Mouse (Mus musculus) right cerebral cortex, postnatal 10 days (tissue): Measurements from ENCODE around the gene Btaf1.

Experiments used
- DNase-seq, 2 experiments: peaks; one replicate each; pipeline ENCODE4 v3.0.0; 2021; ENCODE audit warnings: low spot score in 2 of 2

The Btaf1 gene

GRCm38 (mm10) chr19:36925671-36926552 lies at the start of gene Btaf1:
Gene Btaf1 (plus strand): TSS chr19:36926079.
- peak; percentile 88 to 91 for DNase-seq

- DNase-seq: no peak
These were observed 48.5 kb upstream of the Btaf1 start for GRCm38 (mm10) chr19:36877329-36877728.

GRCm38 (mm10) chr19:36878743-36879495 lies 47.0 kb upstream of the Btaf1 start:
- DNase-seq: no peak

GRCm38 (mm10) chr19:36883119-36883518 lies 42.8 kb upstream of the Btaf1 start:
- peak in 1 of 2 experiments; percentile 53 for DNase-seq

GRCm38 (mm10) chr19:36886316-36886715 lies 39.6 kb upstream of the Btaf1 start:
- no peak for DNase-seq

- no peak for DNase-seq
These were observed 38.2 kb upstream of the Btaf1 start for GRCm38 (mm10) chr19:36887706-36888105.

- no peak for DNase-seq
These were observed 34.1 kb upstream of the Btaf1 start for GRCm38 (mm10) chr19:36891746-36892145.

GRCm38 (mm10) chr19:36896791-36897569 lies 28.9 kb upstream of the Btaf1 start:
- DNase-seq: no peak

- peak in 1 of 2 experiments; percentile 51 for DNase-seq
These were observed 28.1 kb upstream of the Btaf1 start for GRCm38 (mm10) chr19:36897778-36898177.

- DNase-seq: no peak
These were observed 22.5 kb upstream of the Btaf1 start for GRCm38 (mm10) chr19:36903377-36903776.

- DNase-seq: peak; percentile 76 to 82
These were observed 21.5 kb upstream of the Btaf1 start for GRCm38 (mm10) chr19:36904211-36905007.

- DNase-seq: no peak
These were observed 16.7 kb upstream of the Btaf1 start for GRCm38 (mm10) chr19:36909150-36909549.

GRCm38 (mm10) chr19:36909676-36910292 lies 16.1 kb upstream of the Btaf1 start:
- DNase-seq: peak in 1 of 2 experiments; percentile 53

GRCm38 (mm10) chr19:36910424-36911045 lies 15.3 kb upstream of the Btaf1 start:
- DNase-seq: peak; percentile 80 to 90

GRCm38 (mm10) chr19:36913064-36913463 lies 12.8 kb upstream of the Btaf1 start:
- DNase-seq: no peak

GRCm38 (mm10) chr19:36916206-36916605 lies 9.7 kb upstream of the Btaf1 start:
- DNase-seq: no peak

GRCm38 (mm10) chr19:36916876-36917389 lies 8.9 kb upstream of the Btaf1 start:
- DNase-seq: no peak

- peak; percentile 88 to 89 for DNase-seq
These were observed 7.2 kb upstream of the Btaf1 start for GRCm38 (mm10) chr19:36918441-36919301.

GRCm38 (mm10) chr19:36919466-36919865 lies 6.4 kb upstream of the Btaf1 start, which contains the start of gene Fgfbp3:
Gene Fgfbp3 (minus strand): TSS chr19:36919615.
- no peak for DNase-seq
